12 mouse cellular contexts compared by ENCODE assay signal in genomic region chr13:45903519-45904274, GRCm38 (mm10).
DNase-seq lines count a peak whose midpoint lies in the region; ATAC-seq lines count a peak whose summit lies in the region.
"Had no signal": no experiment of that assay in that cellular context is flagged by ENCODE, and none has a peak within 500 bp of the region (broad histone marks: within the 10 kb centered on the region; RNA-seq: fewer than 3 reads in every experiment).

No protein-coding gene starts in this region.

- peak; percentile 31; the same call in 1 of the 2 replicates for ATAC-seq in neutrophil, adult 5-6 weeks (ENCODE audit: extremely low read depth, insufficient number of reproducible peaks, low FRiP score, poor library complexity, severe bottlenecking)
- ATAC-seq: forebrain, embryonic 14.5 days had no signal

- DNase-seq in kidney, adult 18-20 months, result peak; percentile 49
- no peak for DNase-seq in kidney, postnatal 4 days
- DNase-seq in kidney, postnatal 10 days, result peak; percentile 43
- DNase-seq in thymus, postnatal 14 days, result no peak
- no peak for DNase-seq in frontal cortex, postnatal 25 days (ENCODE audit: low spot score in 2 of 2)
- no peak for DNase-seq in Muller cell, postnatal 12 days (ENCODE audit: inconsistent ontology term)
- DNase-seq: cerebellum, adult 11-12 months; retina, postnatal 1 day had no signal

- H3K4me1 ChIP-seq in brown adipose tissue, adult 24 weeks (ENCODE audit: control insufficient read depth, insufficient read depth, insufficient read length, low read length), result peaks cover 10% of the 10 kb centered on the region; the same call in 1 of the 2 replicates

- H3K4me3 ChIP-seq in brown adipose tissue, adult 24 weeks (ENCODE audit: insufficient read depth, low read depth, low read length), result no peak overlapping the region
- H3K4me3 ChIP-seq: midbrain, embryonic 12.5 days had no signal

- H3K27ac ChIP-seq in brown adipose tissue, adult 24 weeks (replicated peaks; ENCODE audit: low read depth, low read length), result peak overlapping the region; percentile 57
- H3K27ac ChIP-seq: midbrain, embryonic 12.5 days had no signal

Comparison
In these comparisons a context has a peak if more than half of its experiments do, and no peak if none do; other contexts are left out.
1. DNase-seq: peak in kidney, adult 18-20 months (single experiment) and kidney, postnatal 10 days (single experiment); none in kidney, postnatal 4 days (0 of 2), thymus, postnatal 14 days (single experiment), frontal cortex, postnatal 25 days (0 of 2) and Muller cell, postnatal 12 days (single experiment).